Mouse (Mus musculus) liver, adult 2 months (tissue): ENCODE measurements around the gene Rab11fip5.

Source experiments
- CTCF ChIP-seq: fragments of 200-500 bp; IDR thresholded peaks from 2 replicates; pipeline ENCODE4 v1.5.1; 2011; ENCODE audit warnings: low read depth, low read length, control low read depth
- POLR2A ChIP-seq: fragments of 200-500 bp; IDR thresholded peaks from 2 replicates; pipeline ENCODE4 v1.6.1; 2011; ENCODE audit warnings: low read length, control low read depth; ENCODE audit not compliant: insufficient read depth; ENCODE audit errors: extremely low read depth

DNA sequence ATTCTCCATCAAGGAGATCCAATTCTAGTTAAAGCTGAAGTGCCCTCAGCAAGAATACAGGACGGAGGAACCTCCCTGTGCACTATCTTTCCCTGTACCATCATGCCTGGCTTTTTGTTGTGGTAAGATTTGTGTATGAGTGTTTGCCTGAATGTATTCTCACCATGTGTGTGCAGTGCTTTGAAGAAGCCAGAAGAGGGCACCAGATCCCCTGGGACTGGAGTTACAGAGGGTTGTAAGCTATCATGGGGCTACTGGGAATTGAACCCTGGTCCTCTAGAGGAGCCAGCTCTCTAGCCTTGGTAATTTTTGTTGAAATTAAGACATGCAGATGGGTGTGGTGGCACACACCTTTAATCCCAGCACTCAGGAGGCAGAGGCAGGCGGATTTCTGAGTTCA, 20.9 kb upstream of the Rab11fip5 start:
- TF ChIP-seq POLR2A: no peak
- TF ChIP-seq CTCF: no peak
